ENCODE assay signal across 17 mouse cellular contexts in genomic region chr16:30199836-30200235, GRCm38 (mm10).
DNase-seq lines count a peak whose midpoint lies in the region; ATAC-seq and TF ChIP-seq lines count a peak whose summit lies in the region.
"Had no signal": no experiment of that assay in that cellular context is flagged by ENCODE, and none has a peak within 500 bp of the region (broad histone marks: within the 10 kb centered on the region; RNA-seq: fewer than 3 reads in every experiment).

No protein-coding gene starts in this region.

- H3K9ac ChIP-seq in intestine, embryonic 14.5 days (ENCODE audit: low read length) = no peak overlapping the region
- no peak overlapping the region for H3K9ac ChIP-seq in intestine, postnatal 0 days (ENCODE audit: low read depth, low read length)
- H3K9ac ChIP-seq in limb, embryonic 14.5 days (ENCODE audit: low read depth, low read length, severe bottlenecking) = peak overlapping the region; percentile 21; the same call in 1 of the 2 replicates
- no peak overlapping the region for H3K9ac ChIP-seq in intestine, embryonic 15.5 days
- no peak overlapping the region for H3K9ac ChIP-seq in stomach, embryonic 15.5 days
- H3K9ac ChIP-seq in midbrain, postnatal 0 days (replicated peaks; ENCODE audit: low read length, poor library complexity, severe bottlenecking) = no peak overlapping the region
- H3K9ac ChIP-seq: limb, embryonic 12.5 days; liver, embryonic 13.5 days had no signal

- H3K27ac ChIP-seq in intestine, embryonic 14.5 days (ENCODE audit: low read depth) = 0 out of 2 replicates have a peak overlapping the region, but pooled peaks have one; percentile 57
- H3K27ac ChIP-seq in intestine, postnatal 0 days (ENCODE audit: low read depth, low read length) = no peak overlapping the region
- H3K27ac ChIP-seq in limb, embryonic 14.5 days (replicated peaks; ENCODE audit: low read depth, low read length) = no peak overlapping the region
- no peak overlapping the region for H3K27ac ChIP-seq in limb, embryonic 10.5 days
- peak overlapping the region; percentile 55; the same call in 1 of the 2 replicates for H3K27ac ChIP-seq in intestine, embryonic 15.5 days
- H3K27ac ChIP-seq in stomach, embryonic 15.5 days = peak overlapping the region; percentile 4
- H3K27ac ChIP-seq in midbrain, postnatal 0 days (ENCODE audit: low read depth, low read length) = no peak overlapping the region
- H3K27ac ChIP-seq: gastrocnemius, adult 2 months; limb, embryonic 12.5 days; liver, embryonic 13.5 days had no signal

- no peak overlapping the region for H3K4me2 ChIP-seq in intestine, embryonic 14.5 days (ENCODE audit: low read length)
- no peak overlapping the region for H3K4me2 ChIP-seq in intestine, postnatal 0 days (replicated peaks; ENCODE audit: low read depth)
- H3K4me2 ChIP-seq in limb, embryonic 14.5 days (replicated peaks; ENCODE audit: low read depth, low read length, severe bottlenecking) = no peak overlapping the region
- H3K4me2 ChIP-seq in intestine, embryonic 15.5 days (replicated peaks) = no peak overlapping the region
- H3K4me2 ChIP-seq in stomach, embryonic 15.5 days = no peak overlapping the region
- H3K4me2 ChIP-seq in midbrain, postnatal 0 days (ENCODE audit: low read depth, low read length, poor library complexity, severe bottlenecking) = no peak overlapping the region
- H3K4me2 ChIP-seq: limb, embryonic 12.5 days; liver, embryonic 13.5 days had no signal

- WGBS in intestine, embryonic 14.5 days = 42% methylated on average over 4 of the region's 4 CpGs
- WGBS in intestine, postnatal 0 days = 48% methylated on average over 4 of the region's 4 CpGs
- WGBS in limb, embryonic 14.5 days = 30% methylated on average over 4 of the region's 4 CpGs
- 84% methylated on average over 4 of the region's 4 CpGs for WGBS in limb, embryonic 10.5 days
- WGBS in intestine, embryonic 15.5 days = 52% methylated on average over 4 of the region's 4 CpGs
- 37% methylated on average over 4 of the region's 4 CpGs for WGBS in stomach, embryonic 15.5 days
- WGBS in midbrain, postnatal 0 days = 78% methylated on average over 4 of the region's 4 CpGs

- H3K4me1 ChIP-seq in intestine, embryonic 14.5 days (replicated peaks; ENCODE audit: control insufficient read depth, insufficient read depth, low read length) = peaks cover 1% of the 10 kb centered on the region; the same call in 1 of the 2 replicates
- peaks cover 5% of the 10 kb centered on the region for H3K4me1 ChIP-seq in intestine, postnatal 0 days (replicated peaks; ENCODE audit: control insufficient read depth, insufficient read depth, low read length)
- H3K4me1 ChIP-seq in limb, embryonic 14.5 days (ENCODE audit: control insufficient read depth, insufficient read depth, low read length) = peaks cover 10% of the 10 kb centered on the region
- peaks cover 11% of the 10 kb centered on the region for H3K4me1 ChIP-seq in limb, embryonic 10.5 days
- peaks cover 9% of the 10 kb centered on the region; the same call in 1 of the 2 replicates for H3K4me1 ChIP-seq in intestine, embryonic 15.5 days (replicated peaks)
- H3K4me1 ChIP-seq in stomach, embryonic 15.5 days = peaks cover 7% of the 10 kb centered on the region; the same call in 1 of the 2 replicates
- no peaks in the 10 kb centered on the region for H3K4me1 ChIP-seq in midbrain, postnatal 0 days (ENCODE audit: insufficient read depth, low read length)
- H3K4me1 ChIP-seq: liver, embryonic 13.5 days had no signal

- TF ChIP-seq POLR2A in limb, embryonic 14.5 days (IDR thresholded peaks at IDR 0.05; ENCODE audit: borderline replicate concordance, extremely low read depth, insufficient read depth, insufficient read length) = no peak

- ATAC-seq in intestine, embryonic 14.5 days (replicated peaks; ENCODE audit: low FRiP score, low TSS enrichment, low read depth) = peak; percentile 75
- no peak for ATAC-seq in intestine, postnatal 0 days
- peak; percentile 62; the same call in 1 of the 2 replicates for ATAC-seq in limb, embryonic 14.5 days (ENCODE audit: low FRiP score, low read depth)
- peak; percentile 68 for ATAC-seq in intestine, embryonic 15.5 days
- peak; percentile 63; the same call in 1 of the 2 replicates for ATAC-seq in stomach, embryonic 15.5 days (ENCODE audit: insufficient read depth, low FRiP score, low read depth)
- ATAC-seq in midbrain, postnatal 0 days (ENCODE audit: low FRiP score) = no peak
- ATAC-seq: hindbrain, embryonic 16.5 days; midbrain, embryonic 16.5 days had no signal

- no peaks in the 10 kb centered on the region for H3K9me3 ChIP-seq in intestine, embryonic 14.5 days (ENCODE audit: control insufficient read depth, low read length)
- H3K9me3 ChIP-seq in intestine, postnatal 0 days (ENCODE audit: control insufficient read depth) = no peaks in the 10 kb centered on the region
- no peaks in the 10 kb centered on the region for H3K9me3 ChIP-seq in limb, embryonic 14.5 days (ENCODE audit: control insufficient read depth, low read length)
- no peaks in the 10 kb centered on the region for H3K9me3 ChIP-seq in limb, embryonic 10.5 days (replicated peaks)
- no peaks in the 10 kb centered on the region for H3K9me3 ChIP-seq in intestine, embryonic 15.5 days
- no peaks in the 10 kb centered on the region for H3K9me3 ChIP-seq in stomach, embryonic 15.5 days
- H3K9me3 ChIP-seq in midbrain, postnatal 0 days (ENCODE audit: low read length) = no peaks in the 10 kb centered on the region
- H3K9me3 ChIP-seq: limb, embryonic 12.5 days; liver, embryonic 13.5 days had no signal

- H3K27me3 ChIP-seq in intestine, embryonic 14.5 days (replicated peaks; ENCODE audit: control insufficient read depth, insufficient read depth, low read length) = no peaks in the 10 kb centered on the region
- H3K27me3 ChIP-seq in intestine, postnatal 0 days (replicated peaks; ENCODE audit: control insufficient read depth, insufficient read depth, low read length) = no peaks in the 10 kb centered on the region
- H3K27me3 ChIP-seq in limb, embryonic 14.5 days (ENCODE audit: control insufficient read depth, insufficient read depth, low read length) = no peaks in the 10 kb centered on the region
- H3K27me3 ChIP-seq in limb, embryonic 10.5 days (ENCODE audit: low read depth, poor library complexity, severe bottlenecking) = peaks cover 6% of the 10 kb centered on the region
- no peaks in the 10 kb centered on the region for H3K27me3 ChIP-seq in intestine, embryonic 15.5 days (replicated peaks)
- H3K27me3 ChIP-seq in stomach, embryonic 15.5 days (replicated peaks) = no peaks in the 10 kb centered on the region
- H3K27me3 ChIP-seq in midbrain, postnatal 0 days (ENCODE audit: insufficient read depth, low read length) = no peaks in the 10 kb centered on the region
- H3K27me3 ChIP-seq: limb, embryonic 12.5 days; liver, embryonic 13.5 days had no signal

- no peaks in the 10 kb centered on the region for H3K36me3 ChIP-seq in intestine, embryonic 14.5 days (ENCODE audit: control insufficient read depth, insufficient read depth, low read length)
- H3K36me3 ChIP-seq in intestine, postnatal 0 days (ENCODE audit: control insufficient read depth, insufficient read depth) = no peaks in the 10 kb centered on the region
- H3K36me3 ChIP-seq in limb, embryonic 14.5 days (ENCODE audit: control insufficient read depth, insufficient read depth, low read length) = no peaks in the 10 kb centered on the region
- H3K36me3 ChIP-seq in limb, embryonic 10.5 days = no peaks in the 10 kb centered on the region
- no peaks in the 10 kb centered on the region for H3K36me3 ChIP-seq in intestine, embryonic 15.5 days
- H3K36me3 ChIP-seq in stomach, embryonic 15.5 days = no peaks in the 10 kb centered on the region
- H3K36me3 ChIP-seq in midbrain, postnatal 0 days (ENCODE audit: insufficient read depth, low read length) = no peaks in the 10 kb centered on the region
- H3K36me3 ChIP-seq: limb, embryonic 12.5 days; liver, embryonic 13.5 days had no signal

- TF ChIP-seq CTCF in intestine, postnatal 0 days (IDR thresholded peaks at IDR 0.05; ENCODE audit: low read depth) = no peak
- TF ChIP-seq CTCF in midbrain, postnatal 0 days (IDR thresholded peaks at IDR 0.05) = no peak

- H3K4me3 ChIP-seq in intestine, embryonic 14.5 days (ENCODE audit: low read depth, low read length) = no peak overlapping the region
- no peak overlapping the region for H3K4me3 ChIP-seq in intestine, postnatal 0 days (ENCODE audit: low read depth, low read length)
- no peak overlapping the region for H3K4me3 ChIP-seq in limb, embryonic 14.5 days (replicated peaks; ENCODE audit: low read length)
- no peak overlapping the region for H3K4me3 ChIP-seq in limb, embryonic 10.5 days
- H3K4me3 ChIP-seq in intestine, embryonic 15.5 days (replicated peaks) = no peak overlapping the region
- H3K4me3 ChIP-seq in stomach, embryonic 15.5 days (replicated peaks) = no peak overlapping the region
- H3K4me3 ChIP-seq in midbrain, postnatal 0 days (ENCODE audit: low read depth, low read length) = no peak overlapping the region
- H3K4me3 ChIP-seq: gastrocnemius, adult 2 months; limb, embryonic 12.5 days; liver, embryonic 13.5 days had no signal

- DNase-seq in intestine, embryonic 14.5 days (ENCODE audit: low spot score) = peak; percentile 81
- peak; percentile 73 for DNase-seq in limb, embryonic 14.5 days (ENCODE audit: low spot score)
- DNase-seq in limb, embryonic 10.5 days (ENCODE audit: low spot score) = no peak
- no peak for DNase-seq in midbrain, postnatal 0 days (ENCODE audit: low spot score)
- DNase-seq: adrenal gland, postnatal 25 days; cerebellum, adult 11 months; cerebellum, postnatal 10 days; gastrocnemius, adult 2 months; liver, embryonic 13.5 days; right cerebral cortex, postnatal 25 days; thymus, postnatal 14 days had no signal

Comparison
In these comparisons a context has a peak if more than half of its experiments do, and no peak if none do; other contexts are left out.
1. ATAC-seq: peak in intestine, embryonic 14.5 days (single experiment), limb, embryonic 14.5 days (single experiment), intestine, embryonic 15.5 days (single experiment) and stomach, embryonic 15.5 days (single experiment); none in intestine, postnatal 0 days (single experiment) and midbrain, postnatal 0 days (single experiment).
2. DNase-seq: peak in intestine, embryonic 14.5 days (single experiment) and limb, embryonic 14.5 days (single experiment); none in limb, embryonic 10.5 days (single experiment) and midbrain, postnatal 0 days (single experiment).
3. H3K27ac ChIP-seq: peak in intestine, embryonic 14.5 days (single experiment), intestine, embryonic 15.5 days (single experiment) and stomach, embryonic 15.5 days (single experiment); none in intestine, postnatal 0 days (single experiment), limb, embryonic 14.5 days (single experiment), limb, embryonic 10.5 days (single experiment) and midbrain, postnatal 0 days (single experiment).